Mouse (Mus musculus) forebrain, embryonic 12.5 days (tissue): ENCODE measurements around the gene Msto1. TPM values are rescaled to one million over a fixed set of nuclear protein-coding genes. Genes with fewer than 3 reads are reported as not detected.
"Not testable (repeated sequence)": the region's sequence is repeated elsewhere in the genome, so short reads cannot be mapped to it uniquely, and the experiment has no call there.

Experiments
- ATAC-seq: fragments of 200-750 bp; cut with Nextera tagmentation; 2 replicates; pipeline ENCODE4 v1.8.0; 2017; ENCODE audit warnings: moderate TSS enrichment; ENCODE audit not compliant: low FRiP score
- H3K27ac ChIP-seq: fragments of 300-500 bp; sonication (generic); 2 replicates; pipeline ENCODE4 v1.5.1; 2016; ENCODE audit warnings: mild to moderate bottlenecking
- H3K27me3 ChIP-seq: fragments of 300-500 bp; sonication (generic); 2 replicates; pipeline ENCODE4 v1.6.1; 2016; ENCODE audit warnings: mild to moderate bottlenecking
- H3K36me3 ChIP-seq: fragments of 300-500 bp; sonication (generic); replicated peaks from 2 replicates; pipeline ENCODE4 v1.6.1; 2016; ENCODE audit warnings: mild to moderate bottlenecking
- H3K4me1 ChIP-seq: fragments of 300-500 bp; sonication (generic); 2 replicates; pipeline ENCODE4 v1.6.1; 2016
- H3K4me2 ChIP-seq: fragments of 300-500 bp; sonication (generic); 2 replicates; pipeline ENCODE4 v1.6.1; 2016; ENCODE audit warnings: mild to moderate bottlenecking, moderate library complexity
- H3K4me3 ChIP-seq: fragments of 300-500 bp; sonication (generic); replicated peaks from 2 replicates; pipeline ENCODE4 v1.5.1; 2016; ENCODE audit warnings: mild to moderate bottlenecking
- H3K9ac ChIP-seq: fragments of 300-500 bp; sonication (generic); 2 replicates; pipeline ENCODE4 v1.6.1; 2016; ENCODE audit warnings: mild to moderate bottlenecking
- H3K9me3 ChIP-seq: fragments of 300-500 bp; sonication (generic); 2 replicates; pipeline ENCODE4 v1.6.1; 2016
- WGBS: fragments of 180-500 bp; shearing (Covaris S2); methylation state at CpG from one replicate; pipeline ENCODE4 v1.1.7; 2016; 5-methylcytosine and 5-hydroxymethylcytosine counted together
- polyA plus RNA-seq: library from polyadenylated mRNA; unstranded; fragments of >200 nt; fragmentation: Nextera tagmentation; extraction: Ambion mirVana; gene quantifications from 2 replicates; pipeline ENCODE4 v1.2.1, GENCODE M21; 2016

The Msto1 gene
- polyA plus RNA-seq, 1 experiment from 2014 or later: 44.7 TPM

GRCm38 (mm10) chr3:88868449-88868848 is 45.4 kb downstream of the Msto1 start:
- 100% methylated on average over 3 of the region's 4 CpGs for WGBS

DNA sequence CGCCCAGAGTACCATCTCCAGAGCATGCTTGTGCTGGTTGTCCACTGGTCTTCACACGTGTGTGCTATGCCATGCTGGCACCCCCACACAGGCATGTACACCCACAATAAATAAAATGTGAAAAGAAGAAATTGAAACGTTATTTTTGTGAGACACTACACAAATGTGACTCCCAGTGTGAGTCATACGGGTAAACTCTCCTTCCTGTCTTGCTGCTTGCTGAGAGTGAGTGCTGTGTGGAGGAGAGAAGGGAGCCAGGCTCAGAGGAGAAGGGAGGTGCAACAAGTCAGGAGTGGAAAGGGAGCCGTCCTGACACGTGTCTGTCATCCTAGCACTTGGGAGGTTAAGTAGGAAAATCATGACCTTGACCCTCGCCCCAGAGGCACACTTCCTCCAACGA is 46.6 kb downstream of the Msto1 start:
- ATAC-seq, H3K9me3 ChIP-seq, H3K4me2 ChIP-seq, H3K4me3 ChIP-seq, H3K4me1 ChIP-seq, H3K27ac ChIP-seq, H3K9ac ChIP-seq, H3K27me3 ChIP-seq: not testable (repeated sequence)
- WGBS: no CpG with 5 or more reads among the region's 8 CpGs
- peaks cover 42% of the 10 kb centered on the region for H3K36me3 ChIP-seq

More at GRCm38 (mm10) chr3:88868449-88868848, 45.4 kb downstream of the Msto1 start:
- H3K4me1 ChIP-seq, H3K4me3 ChIP-seq, H3K9me3 ChIP-seq, H3K4me2 ChIP-seq, H3K9ac ChIP-seq, H3K27me3 ChIP-seq, H3K27ac ChIP-seq, ATAC-seq: not testable (repeated sequence)
- H3K36me3 ChIP-seq: peaks cover 30% of the 10 kb centered on the region

- H3K4me1 ChIP-seq, H3K27ac ChIP-seq, H3K27me3 ChIP-seq, H3K9me3 ChIP-seq, H3K4me3 ChIP-seq, H3K9ac ChIP-seq, H3K4me2 ChIP-seq, ATAC-seq: not testable (repeated sequence)
- peaks cover 45% of the 10 kb centered on the region for H3K36me3 ChIP-seq
- WGBS: no CpG with 5 or more reads among the region's 3 CpGs
These were observed 47.1 kb downstream of the Msto1 start for GRCm38 (mm10) chr3:88866735-88867134.

DNA sequence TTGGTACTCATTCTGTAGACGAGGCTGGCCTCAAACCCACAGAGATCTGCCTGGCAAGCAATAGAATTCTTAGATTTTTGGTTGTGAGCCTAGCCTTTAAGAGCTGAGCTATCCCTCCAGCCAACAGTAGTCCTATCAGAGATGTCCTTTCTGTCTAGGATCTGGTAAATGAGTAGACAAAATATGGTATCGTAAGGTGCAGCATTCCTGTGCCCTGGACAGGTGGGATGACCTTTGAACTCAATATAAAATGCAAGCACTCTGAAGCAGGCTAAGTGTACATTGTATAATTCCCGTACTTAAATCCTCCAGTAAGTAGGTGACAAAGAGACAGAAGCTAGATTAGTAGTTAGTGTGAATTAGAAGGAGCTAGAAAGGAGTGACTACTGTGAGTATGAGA is 51.7 kb downstream of the Msto1 start:
- 91% methylated on average over 3 of the region's 3 CpGs for WGBS
- no peak overlapping the region for H3K4me3 ChIP-seq

GRCm38 (mm10) chr3:88855837-88856236 is 58.0 kb downstream of the Msto1 start:
- Histone ChIP-seq H3K4me2 (no peak overlapping the region), H3K4me1 (no peaks in the 10 kb centered on the region), H3K36me3 (peaks cover 67% of the 10 kb centered on the region), H3K27ac (no peak overlapping the region), H3K27me3 (no peaks in the 10 kb centered on the region), H3K4me3 (no peak overlapping the region), H3K9me3 (no peaks in the 10 kb centered on the region), H3K9ac (no peak overlapping the region)
- WGBS: 92% methylated on average over 6 of the region's 6 CpGs
- no peak for ATAC-seq

More for the DNA sequence above, 51.7 kb downstream of the Msto1 start:
- Histone ChIP-seq H3K4me1 (no peaks in the 10 kb centered on the region), H3K27me3 (no peaks in the 10 kb centered on the region), H3K4me2 (no peak overlapping the region), H3K9me3 (no peaks in the 10 kb centered on the region), H3K27ac (no peak overlapping the region), H3K9ac (no peak overlapping the region), H3K36me3 (peaks cover 90% of the 10 kb centered on the region)
- ATAC-seq: no peak

Other genes starting within 250 kb of the Msto1 start
- 117 and 118 TPM in 2 replicates for gene Khdc4, start 228.2 kb downstream of the Msto1 start, polyA plus RNA-seq
- 38.2 and 40.9 TPM in 2 replicates for gene Rit1, start 197.2 kb downstream of the Msto1 start, polyA plus RNA-seq
- 200 and 213 TPM in 2 replicates for gene Syt11, start 138.8 kb downstream of the Msto1 start, polyA plus RNA-seq
- 20.8 and 21.4 TPM in 2 replicates for gene Gon4l, start 78.8 kb downstream of the Msto1 start, polyA plus RNA-seq
- gene Ash1l, start 36.6 kb upstream of the Msto1 start, polyA plus RNA-seq: 22.1 and 23.6 TPM in 2 replicates
- 135 and 138 TPM in 2 replicates for gene Dap3, start 37.2 kb upstream of the Msto1 start, polyA plus RNA-seq
- 36.0 and 40.0 TPM in 2 replicates for gene Rusc1, start 179.3 kb upstream of the Msto1 start, polyA plus RNA-seq
- 0.12 TPM in 1 of 2 replicates, not detected in the other for gene Gm43738, start 187.1 kb upstream of the Msto1 start, polyA plus RNA-seq
- gene Fdps, start 188.0 kb upstream of the Msto1 start, polyA plus RNA-seq: 292 and 322 TPM in 2 replicates
- 0.09 and 0.22 TPM in 2 replicates for gene Pklr, start 222.1 kb upstream of the Msto1 start, polyA plus RNA-seq
- 11.2 and 15.1 TPM in 2 replicates for gene Hcn3, start 246.2 kb upstream of the Msto1 start, polyA plus RNA-seq